Mouse (Mus musculus) megakaryocyte, embryonic 14.5 days (primary cell): ENCODE results near the gene Rtn2.

Source experiments
- FLI1 ChIP-seq: IDR thresholded peaks from 2 replicates; pipeline ENCODE4 v1.6.1; 2012; ENCODE audit warnings: low read length, inconsistent platforms, mixed read lengths
- GATA1 ChIP-seq: IDR thresholded peaks from 3 replicates; pipeline ENCODE4 v1.6.1; 2012; ENCODE audit warnings: mixed read lengths, low read length, inconsistent platforms, borderline replicate concordance

DNA sequence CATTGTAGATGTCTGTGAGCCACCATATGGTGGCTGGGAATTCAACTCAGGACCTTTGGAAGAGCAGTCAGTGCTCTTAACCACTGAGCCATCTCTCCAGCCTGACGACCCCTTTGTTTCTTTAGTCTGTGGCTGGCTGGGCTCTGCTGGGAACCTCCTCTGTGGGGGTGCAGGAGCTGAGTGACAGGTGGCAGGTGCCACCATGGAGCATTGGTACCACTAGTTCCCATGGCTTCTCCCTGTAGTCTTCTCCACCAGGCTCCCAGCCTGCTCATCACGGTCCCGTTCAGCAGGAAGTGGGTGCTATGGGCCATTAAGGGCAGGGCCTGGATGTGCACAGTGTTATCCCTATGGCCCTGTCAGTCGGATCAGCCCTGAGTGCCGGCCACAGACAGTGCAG lies 47.8 kb upstream of the Rtn2 start:
- no peak for TF ChIP-seq GATA1
- TF ChIP-seq FLI1: no peak
